Mouse (Mus musculus): ENCODE results near the gene Gm42517. TPM values are rescaled to one million over a fixed set of nuclear protein-coding genes. Genes with fewer than 3 reads are reported as not detected.

Gene Gm42517
- polyA plus RNA-seq, 1 experiment from 2014 or later, result 1.4 TPM

DNA sequence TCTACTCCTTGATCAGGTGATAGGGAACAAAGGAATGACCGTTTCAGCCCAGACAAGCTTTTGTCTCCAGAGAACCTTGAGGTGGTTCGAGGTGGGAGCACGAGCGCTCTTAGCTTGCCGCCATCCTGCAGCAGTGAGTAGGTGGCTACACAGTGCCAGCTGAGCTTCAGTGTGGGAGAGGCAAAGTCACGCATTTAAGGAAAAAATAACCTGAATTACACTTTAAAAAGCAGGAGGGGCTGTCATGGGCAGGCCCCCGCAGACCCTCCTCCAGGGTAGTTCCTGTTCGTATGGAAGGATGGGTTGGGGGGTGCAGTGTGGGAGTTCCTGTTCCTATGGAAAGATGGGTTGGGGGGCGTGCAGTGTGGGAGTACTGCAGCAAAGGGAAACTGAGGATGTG, 8.2 kb downstream of the Gm42517 start:
- no peaks in the 10 kb centered on the region for H3K36me3 ChIP-seq (ENCODE audit: control insufficient read depth, insufficient read depth)
- WGBS, result 88% methylated on average over 9 of the region's 9 CpGs
- no peak for ATAC-seq

DNA sequence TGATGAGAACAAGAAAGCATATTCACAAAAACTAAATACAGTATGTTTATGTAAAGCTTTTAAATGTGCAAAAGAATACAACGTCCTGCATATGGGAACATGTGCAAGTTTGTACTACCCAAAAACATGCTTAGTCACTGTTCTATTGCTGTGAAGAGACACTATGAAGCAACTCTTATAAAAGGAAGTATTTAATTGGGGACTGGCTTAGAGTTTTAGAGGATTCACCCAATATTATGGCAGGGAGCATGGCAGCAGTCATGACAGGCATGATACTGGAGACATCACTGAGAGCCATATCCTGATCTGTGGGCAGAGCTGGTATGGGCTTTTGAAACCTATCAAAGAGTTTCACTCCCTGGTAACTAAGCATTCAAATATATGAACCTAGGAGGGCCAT, 9.9 kb downstream of the Gm42517 start:
- WGBS, result 94% methylated on average over 1 of the region's 1 CpGs
- Histone ChIP-seq H3K4me2 (ENCODE audit: low read length) (no peak overlapping the region), H3K27me3 (replicated peaks; ENCODE audit: control insufficient read depth, insufficient read depth, low read length) (no peaks in the 10 kb centered on the region), H3K9me3 (ENCODE audit: control insufficient read depth, low read length) (no peaks in the 10 kb centered on the region), H3K36me3 (ENCODE audit: control insufficient read depth, insufficient read depth) (no peaks in the 10 kb centered on the region), H3K9ac (replicated peaks; ENCODE audit: low read depth, low read length) (no peak overlapping the region), H3K4me3 (replicated peaks; ENCODE audit: low read length) (no peak overlapping the region), H3K27ac (ENCODE audit: low read length) (no peak overlapping the region), H3K4me1 (replicated peaks; ENCODE audit: control insufficient read depth, insufficient read depth, low read length) (no peaks in the 10 kb centered on the region)
- no peak for ATAC-seq

More for the DNA sequence above, 8.2 kb downstream of the Gm42517 start:
- Histone ChIP-seq H3K9me3 (ENCODE audit: control insufficient read depth, low read length) (no peaks in the 10 kb centered on the region), H3K4me2 (ENCODE audit: low read length) (no peak overlapping the region), H3K4me3 (replicated peaks; ENCODE audit: low read length) (no peak overlapping the region), H3K9ac (replicated peaks; ENCODE audit: low read depth, low read length) (no peak overlapping the region), H3K27ac (ENCODE audit: low read length) (no peak overlapping the region), H3K4me1 (replicated peaks; ENCODE audit: control insufficient read depth, insufficient read depth, low read length) (no peaks in the 10 kb centered on the region), H3K27me3 (replicated peaks; ENCODE audit: control insufficient read depth, insufficient read depth, low read length) (peaks cover 13% of the 10 kb centered on the region)

DNA sequence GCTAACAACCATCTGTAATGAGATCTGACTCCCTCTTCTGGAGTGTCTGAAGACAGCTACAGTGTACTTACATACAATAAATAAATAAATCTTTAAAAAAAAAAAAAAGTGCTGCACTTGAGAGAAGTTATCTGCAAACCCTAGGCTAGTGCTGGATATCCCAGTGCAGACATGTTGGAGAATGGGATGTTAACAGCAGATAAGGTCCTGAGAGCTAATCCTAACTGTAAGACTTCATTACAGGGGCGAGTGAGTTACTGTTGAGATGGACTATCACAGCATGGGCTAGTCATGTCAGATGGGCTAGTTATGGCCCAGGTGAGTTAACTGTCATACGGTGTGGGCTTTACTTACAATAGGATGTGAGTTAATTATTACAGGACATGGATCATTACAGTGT, 13.7 kb downstream of the Gm42517 start:
- H3K4me1 ChIP-seq (replicated peaks; ENCODE audit: control insufficient read depth, insufficient read depth, low read length), result no peaks in the 10 kb centered on the region
- 81% methylated on average over 2 of the region's 2 CpGs for WGBS
- no peak overlapping the region for H3K4me2 ChIP-seq (ENCODE audit: low read length)
- H3K27me3 ChIP-seq (replicated peaks; ENCODE audit: control insufficient read depth, insufficient read depth, low read length), result no peaks in the 10 kb centered on the region
- no peak overlapping the region for H3K4me3 ChIP-seq (replicated peaks; ENCODE audit: low read length)
- H3K27ac ChIP-seq (ENCODE audit: low read length), result no peak overlapping the region
- ATAC-seq, result no peak
- no peaks in the 10 kb centered on the region for H3K9me3 ChIP-seq (ENCODE audit: control insufficient read depth, low read length)
- no peak overlapping the region for H3K9ac ChIP-seq (replicated peaks; ENCODE audit: low read depth, low read length)
- peaks cover 4% of the 10 kb centered on the region; the same call in 1 of the 2 replicates for H3K36me3 ChIP-seq (ENCODE audit: control insufficient read depth, insufficient read depth)

DNA sequence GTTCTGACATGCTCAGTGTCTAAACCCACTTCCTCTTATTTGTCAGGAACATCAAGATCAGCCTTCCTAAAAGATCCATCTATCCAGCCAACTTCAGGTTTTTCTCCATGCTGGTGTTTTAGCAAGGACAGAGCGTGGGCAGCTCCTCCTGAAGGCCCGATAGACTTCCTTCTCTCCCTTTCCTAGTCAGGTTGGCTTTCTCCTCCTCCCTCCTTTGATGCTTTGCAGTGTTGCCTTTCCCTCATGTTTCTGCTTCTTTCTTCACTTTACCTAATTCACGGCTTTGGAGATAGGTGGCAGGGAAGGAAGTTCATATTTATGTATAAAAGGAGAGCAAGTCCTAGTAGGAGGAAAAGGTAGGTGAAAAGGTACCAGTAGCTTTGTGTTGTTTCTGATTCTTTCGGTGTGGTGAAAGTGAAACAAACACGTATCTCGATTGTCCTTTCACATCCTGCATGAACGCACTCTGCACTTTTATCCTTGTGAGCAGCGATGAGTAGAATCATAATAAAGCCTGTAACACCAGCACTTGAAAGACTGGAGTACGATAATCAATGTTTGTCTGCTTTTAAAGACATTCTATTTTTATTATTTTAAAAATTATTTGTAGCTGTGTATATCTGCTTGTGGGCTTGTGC, 18.1 kb downstream of the Gm42517 start:
- Histone ChIP-seq H3K27me3 (replicated peaks; ENCODE audit: control insufficient read depth, insufficient read depth, low read length) (no peaks in the 10 kb centered on the region), H3K9me3 (ENCODE audit: control insufficient read depth, low read length) (no peaks in the 10 kb centered on the region), H3K4me2 (ENCODE audit: low read length) (no peak overlapping the region), H3K36me3 (ENCODE audit: control insufficient read depth, insufficient read depth) (peaks cover 14% of the 10 kb centered on the region; the same call in 1 of the 2 replicates), H3K4me1 (replicated peaks; ENCODE audit: control insufficient read depth, insufficient read depth, low read length) (no peaks in the 10 kb centered on the region), H3K27ac (ENCODE audit: low read length) (no peak overlapping the region), H3K4me3 (replicated peaks; ENCODE audit: low read length) (no peak overlapping the region), H3K9ac (replicated peaks; ENCODE audit: low read depth, low read length) (no peak overlapping the region)
- ATAC-seq, result no peak
- WGBS, result 95% methylated on average over 9 of the region's 9 CpGs

DNA sequence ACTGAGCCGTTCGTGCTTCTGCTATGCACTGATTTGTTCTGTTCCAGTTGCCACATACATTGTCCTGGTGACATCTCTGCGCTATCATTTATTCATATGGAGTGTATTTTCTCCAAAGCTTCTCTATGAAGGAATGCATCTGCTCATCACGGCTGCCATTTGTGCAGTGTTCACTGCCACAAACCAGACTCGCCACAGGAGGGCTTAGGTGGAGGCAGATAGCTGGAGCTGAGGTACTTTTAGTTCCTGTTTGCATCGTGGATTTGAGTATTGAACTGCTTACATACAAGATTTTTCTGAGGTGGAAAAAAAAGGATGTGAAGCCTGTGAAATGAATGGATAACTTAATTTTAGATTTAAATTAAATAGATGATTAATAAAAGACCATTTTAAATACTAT, 19.9 kb downstream of the Gm42517 start:
- H3K4me3 ChIP-seq (replicated peaks; ENCODE audit: low read length), result no peak overlapping the region
- no peak overlapping the region for H3K4me2 ChIP-seq (ENCODE audit: low read length)
- no peaks in the 10 kb centered on the region for H3K4me1 ChIP-seq (replicated peaks; ENCODE audit: control insufficient read depth, insufficient read depth, low read length)
- H3K27me3 ChIP-seq (replicated peaks; ENCODE audit: control insufficient read depth, insufficient read depth, low read length), result no peaks in the 10 kb centered on the region
- H3K36me3 ChIP-seq (ENCODE audit: control insufficient read depth, insufficient read depth), result peaks cover 16% of the 10 kb centered on the region; the same call in 1 of the 2 replicates
- no peak overlapping the region for H3K27ac ChIP-seq (ENCODE audit: low read length)
- ATAC-seq, result no peak
- WGBS, result 90% methylated on average over 6 of the region's 6 CpGs
- no peak overlapping the region for H3K9ac ChIP-seq (replicated peaks; ENCODE audit: low read depth, low read length)
- H3K9me3 ChIP-seq (ENCODE audit: control insufficient read depth, low read length), result no peaks in the 10 kb centered on the region

DNA sequence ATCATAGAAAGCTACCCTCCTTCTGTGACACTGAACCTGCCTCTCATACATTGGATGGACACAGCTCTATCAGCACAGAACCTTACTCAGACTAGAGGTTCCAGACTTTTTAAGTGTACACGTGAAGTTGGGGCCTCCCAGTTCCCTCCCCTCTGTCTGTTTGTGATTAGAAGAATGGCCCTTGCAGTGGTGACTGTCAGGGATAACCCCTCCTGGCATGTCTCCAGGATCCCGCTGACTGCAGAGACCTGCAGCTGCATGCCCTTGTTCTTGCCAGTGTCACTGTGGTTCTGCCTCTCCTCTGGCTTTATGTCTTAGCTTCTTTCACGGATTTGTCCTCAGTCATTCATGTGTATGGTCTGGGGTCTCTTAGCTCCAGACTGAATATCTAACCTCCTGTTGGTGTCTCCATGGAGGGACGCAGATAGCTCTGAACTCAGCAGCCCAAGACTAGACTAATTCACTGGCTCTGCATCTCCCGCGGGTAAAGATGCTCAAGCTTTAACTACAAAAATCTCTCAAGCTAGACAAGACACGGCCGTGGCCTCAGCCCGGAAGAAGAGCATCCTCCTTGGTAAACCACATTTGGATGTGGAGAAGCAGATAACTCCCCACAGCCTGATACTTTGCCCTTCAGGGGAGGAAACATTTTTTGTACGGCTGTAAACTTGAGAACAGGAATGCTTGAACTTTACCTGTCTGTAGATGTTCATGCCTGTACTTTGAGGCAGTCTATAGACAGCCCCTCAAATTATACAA, 22.2 kb downstream of the Gm42517 start:
- Histone ChIP-seq H3K27ac (ENCODE audit: low read length) (no peak overlapping the region), H3K4me3 (replicated peaks; ENCODE audit: low read length) (no peak overlapping the region), H3K36me3 (ENCODE audit: control insufficient read depth, insufficient read depth) (peaks cover 12% of the 10 kb centered on the region; the same call in 1 of the 2 replicates), H3K4me1 (replicated peaks; ENCODE audit: control insufficient read depth, insufficient read depth, low read length) (no peaks in the 10 kb centered on the region), H3K9ac (replicated peaks; ENCODE audit: low read depth, low read length) (no peak overlapping the region), H3K27me3 (replicated peaks; ENCODE audit: control insufficient read depth, insufficient read depth, low read length) (no peaks in the 10 kb centered on the region), H3K4me2 (ENCODE audit: low read length) (no peak overlapping the region), H3K9me3 (ENCODE audit: control insufficient read depth, low read length) (no peaks in the 10 kb centered on the region)
- ATAC-seq, result no peak
- WGBS, result 87% methylated on average over 10 of the region's 10 CpGs

DNA sequence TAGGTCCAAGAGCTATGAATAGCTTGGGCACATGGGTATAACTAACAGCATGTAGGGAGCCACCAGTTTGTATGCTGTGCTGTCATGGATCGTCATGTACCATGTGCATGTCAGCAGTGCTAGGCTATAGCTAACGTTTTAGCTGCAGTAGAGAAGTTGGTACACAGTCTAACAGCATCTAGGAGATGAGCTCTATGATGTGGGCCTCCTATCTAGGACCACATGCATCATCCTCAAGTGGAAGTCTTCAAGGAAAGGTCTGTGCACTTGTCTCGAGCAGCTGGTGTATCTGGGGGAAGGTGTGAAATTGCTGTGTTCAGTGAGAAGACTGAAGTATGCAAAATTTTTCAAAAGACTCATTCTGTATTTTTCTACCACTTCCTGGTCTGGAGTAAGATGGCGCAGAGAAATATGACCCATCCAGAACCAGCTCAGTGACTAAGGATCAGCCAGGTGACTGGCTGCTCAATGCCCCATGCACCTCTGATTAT, 24.0 kb downstream of the Gm42517 start:
- Histone ChIP-seq H3K9ac (replicated peaks; ENCODE audit: low read depth, low read length) (no peak overlapping the region), H3K9me3 (ENCODE audit: control insufficient read depth, low read length) (no peaks in the 10 kb centered on the region), H3K4me1 (replicated peaks; ENCODE audit: control insufficient read depth, insufficient read depth, low read length) (no peaks in the 10 kb centered on the region), H3K27ac (ENCODE audit: low read length) (no peak overlapping the region), H3K4me3 (replicated peaks; ENCODE audit: low read length) (no peak overlapping the region), H3K4me2 (ENCODE audit: low read length) (no peak overlapping the region), H3K27me3 (replicated peaks; ENCODE audit: control insufficient read depth, insufficient read depth, low read length) (no peaks in the 10 kb centered on the region), H3K36me3 (ENCODE audit: control insufficient read depth, insufficient read depth) (peaks cover 12% of the 10 kb centered on the region; the same call in 1 of the 2 replicates)
- ATAC-seq, result no peak
- 91% methylated on average over 4 of the region's 4 CpGs for WGBS

DNA sequence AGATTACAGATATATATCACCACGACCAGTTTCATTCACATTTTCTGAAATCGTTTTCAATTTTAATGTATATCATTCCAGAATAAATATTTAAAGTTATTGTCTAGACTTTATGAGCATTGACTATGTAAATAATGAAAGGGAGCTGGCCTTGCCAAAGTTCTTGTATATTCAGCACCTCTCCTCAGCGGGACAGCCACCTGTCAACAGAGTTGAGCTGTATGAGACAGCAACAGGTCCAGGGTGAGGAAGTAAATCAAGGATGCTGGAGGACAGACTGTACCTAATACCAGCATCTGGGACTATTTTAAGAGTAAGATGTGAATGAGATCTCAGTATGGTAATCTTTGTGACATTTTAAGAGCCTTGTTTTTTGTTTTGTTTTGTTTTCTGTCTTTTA, 29.7 kb downstream of the Gm42517 start:
- ATAC-seq, result no peak
- no peak overlapping the region for H3K4me2 ChIP-seq (ENCODE audit: low read length)
- H3K4me3 ChIP-seq (replicated peaks; ENCODE audit: low read length), result no peak overlapping the region
- H3K27ac ChIP-seq (ENCODE audit: low read length), result no peak overlapping the region
- 93% methylated on average over 3 of the region's 3 CpGs for WGBS
- H3K9ac ChIP-seq (replicated peaks; ENCODE audit: low read depth, low read length), result no peak overlapping the region
- no peaks in the 10 kb centered on the region for H3K4me1 ChIP-seq (replicated peaks; ENCODE audit: control insufficient read depth, insufficient read depth, low read length)
- peaks cover 6% of the 10 kb centered on the region; the same call in 1 of the 2 replicates for H3K36me3 ChIP-seq (ENCODE audit: control insufficient read depth, insufficient read depth)
- no peaks in the 10 kb centered on the region for H3K9me3 ChIP-seq (ENCODE audit: control insufficient read depth, low read length)
- H3K27me3 ChIP-seq (replicated peaks; ENCODE audit: control insufficient read depth, insufficient read depth, low read length), result no peaks in the 10 kb centered on the region

DNA sequence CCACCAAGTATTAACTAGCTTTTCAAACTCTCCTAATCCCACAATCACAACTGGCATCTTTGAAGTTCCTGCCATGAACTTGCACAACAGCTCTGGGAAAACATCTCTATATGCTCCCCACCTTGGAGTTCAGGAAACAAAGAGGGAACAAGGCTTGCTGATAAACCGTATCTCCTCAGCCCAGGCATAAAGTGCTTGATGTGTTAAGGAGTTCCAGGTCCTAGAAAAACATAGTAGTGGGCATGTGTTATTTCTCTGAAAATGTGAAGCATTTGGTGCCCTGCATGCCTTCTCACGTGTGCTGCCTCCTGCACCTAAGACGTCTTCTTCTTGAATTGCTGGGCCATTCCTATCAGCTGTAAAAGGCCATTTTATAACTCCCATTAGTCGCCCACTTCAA, 30.3 kb downstream of the Gm42517 start:
- Histone ChIP-seq H3K4me3 (replicated peaks; ENCODE audit: low read length) (no peak overlapping the region), H3K4me2 (ENCODE audit: low read length) (no peak overlapping the region), H3K36me3 (ENCODE audit: control insufficient read depth, insufficient read depth) (peaks cover 6% of the 10 kb centered on the region; the same call in 1 of the 2 replicates), H3K27ac (ENCODE audit: low read length) (no peak overlapping the region), H3K4me1 (replicated peaks; ENCODE audit: control insufficient read depth, insufficient read depth, low read length) (no peaks in the 10 kb centered on the region), H3K9ac (replicated peaks; ENCODE audit: low read depth, low read length) (no peak overlapping the region), H3K9me3 (ENCODE audit: control insufficient read depth, low read length) (no peaks in the 10 kb centered on the region), H3K27me3 (replicated peaks; ENCODE audit: control insufficient read depth, insufficient read depth, low read length) (no peaks in the 10 kb centered on the region)
- WGBS, result 88% methylated on average over 4 of the region's 4 CpGs
- ATAC-seq, result no peak

Measured in forebrain, embryonic 16.5 days (tissue).